Mouse (Mus musculus) adrenal gland, postnatal 25 days (tissue): ENCODE data around the gene Orc5. TPM values are rescaled to one million over a fixed set of nuclear protein-coding genes. Genes with fewer than 3 reads are reported as not detected.
A peak's percentile ranks its signal among the peaks of the same experiment; 100 is the strongest.

Experiments used
- DNase-seq: peaks from one replicate; pipeline ENCODE4 v3.0.0; 2021; ENCODE audit warnings: mixed read lengths
- long read RNA-seq: library from polyadenylated mRNA; stranded (forward); transcript quantifications from one replicate; pipeline ENCODE4 v2.0.0, GENCODE M21; 2021
- total RNA-seq: library from RNA; stranded (reverse); gene quantifications from 2 replicates; pipeline ENCODE4 v1.2.3, GENCODE M21; 2021

Orc5 gene
- 19.2 and 19.9 TPM in 2 replicates for total RNA-seq
- long read RNA-seq, transcript Orc5-201 (14 exons, 2,103 nt), result major isoform, 6 of 12 reads
- long read RNA-seq, partial matches to known transcripts, result 2 of 12 reads
- long read RNA-seq, other reads (novel, unspliced or antisense), result 4 of 12 reads

DNA sequence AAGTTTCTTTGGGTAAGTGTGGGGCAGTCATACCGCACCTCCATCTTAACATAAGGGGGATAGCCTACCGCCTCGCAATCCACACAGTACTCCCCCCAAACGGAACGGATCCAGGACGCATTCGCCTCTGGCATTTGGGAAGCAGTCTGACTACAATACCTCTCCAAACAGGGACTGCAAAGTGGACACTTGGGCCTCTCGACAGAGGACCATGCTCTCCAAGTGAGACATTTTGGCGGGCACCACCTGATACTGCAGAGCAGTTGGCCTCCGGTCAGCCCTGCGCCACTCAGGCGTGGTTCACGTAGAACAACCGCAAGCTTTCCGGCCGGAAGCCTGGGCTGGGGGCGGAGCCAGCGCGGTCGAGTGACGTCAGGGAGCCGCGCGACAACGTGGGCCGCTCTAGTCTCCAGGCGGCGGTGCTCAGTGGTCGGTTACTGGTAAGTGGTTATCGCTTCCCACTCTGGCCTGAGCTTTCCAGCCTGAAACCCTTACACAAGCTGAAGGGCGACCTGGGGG is at the start of gene Orc5:
TSS of gene Orc5 (minus strand) at position 397 of the 519 bp plus-strand sequence.
- peak; percentile 94 for DNase-seq

- DNase-seq, result no peak
Measured at GRCm38 (mm10) chr5:22596981-22597380, 46.8 kb upstream of the Orc5 start.

GRCm38 (mm10) chr5:22589370-22589966 is 39.2 kb upstream of the Orc5 start:
- no peak for DNase-seq

DNA sequence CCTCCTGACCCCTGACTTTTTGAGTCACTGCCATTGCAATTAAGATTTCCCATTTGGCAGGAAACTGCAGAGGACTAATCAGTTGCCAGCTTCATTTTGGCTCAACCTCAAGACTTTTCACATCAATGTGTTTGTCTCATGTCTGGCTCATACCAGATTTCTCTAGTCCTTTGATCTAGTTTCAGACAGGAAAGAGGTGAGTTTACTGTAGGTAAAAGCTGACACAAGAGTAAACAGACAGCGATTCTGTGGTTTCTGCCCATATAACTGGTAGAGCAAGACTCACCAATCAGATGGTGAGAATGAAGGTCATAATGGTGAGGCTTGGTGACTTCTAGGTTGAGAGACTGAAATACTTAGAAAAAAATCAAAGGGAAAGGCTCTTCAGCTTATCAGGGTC is 37.3 kb upstream of the Orc5 start:
- no peak for DNase-seq

- no peak for DNase-seq
Measured at GRCm38 (mm10) chr5:22584556-22584955, 34.3 kb upstream of the Orc5 start.

DNA sequence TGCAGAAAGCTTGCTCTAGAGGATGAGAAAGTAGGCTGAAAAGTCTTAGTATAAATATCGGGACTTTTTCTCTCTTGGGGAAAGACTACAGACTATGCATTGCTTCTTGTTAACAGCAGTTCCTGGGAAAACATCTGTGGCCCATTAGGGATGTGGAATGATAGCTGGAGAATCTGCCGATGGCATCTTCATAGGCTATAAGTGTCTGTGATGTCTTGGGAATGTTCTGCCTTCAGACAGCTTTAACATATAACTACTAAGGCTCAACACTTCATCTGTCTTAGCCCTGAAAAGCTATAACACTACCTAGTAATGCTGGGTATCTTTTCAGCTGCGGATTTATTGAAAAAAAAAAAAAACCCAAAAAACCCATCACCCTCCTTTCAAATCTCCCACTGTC is 27.8 kb upstream of the Orc5 start:
- no peak for DNase-seq

DNA sequence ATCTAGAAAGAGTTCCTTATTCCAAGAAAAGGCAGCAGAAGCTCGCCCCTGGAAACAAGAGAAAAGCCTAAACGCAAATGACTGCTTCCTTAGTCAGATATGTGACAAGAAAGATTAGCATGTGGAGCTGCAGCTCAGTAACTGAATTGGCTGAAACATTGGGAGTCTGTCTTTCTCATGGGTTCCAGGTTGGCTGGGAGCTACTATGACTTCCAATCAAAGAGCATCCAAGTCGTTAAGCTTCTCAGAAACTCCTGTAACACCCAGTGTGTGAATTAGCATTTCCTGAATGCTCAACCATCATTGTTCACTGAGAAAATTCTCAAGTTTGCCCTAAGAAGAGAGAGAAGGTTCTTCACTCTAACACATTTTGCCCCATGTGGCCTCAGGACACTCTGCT is 24.5 kb upstream of the Orc5 start:
- no peak for DNase-seq

DNA sequence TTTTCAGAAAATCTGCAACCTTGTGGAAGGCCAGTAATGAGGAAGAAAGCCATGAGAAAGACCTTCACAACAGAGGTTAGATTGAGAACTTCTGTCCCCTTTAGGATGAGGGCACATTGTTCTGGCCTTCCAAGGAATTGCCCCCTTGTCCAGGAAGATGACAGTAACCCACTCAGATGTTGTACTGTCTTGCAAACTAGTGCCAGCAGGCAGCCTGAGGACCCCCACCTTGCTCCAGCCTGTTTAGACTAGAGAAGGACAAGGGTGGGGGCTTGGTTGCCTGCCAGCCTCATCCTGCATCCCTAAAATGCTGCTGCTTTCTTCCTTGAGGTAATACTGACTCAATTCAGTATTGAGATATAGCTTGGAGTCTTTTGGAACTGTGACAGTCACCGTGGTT is 23.9 kb upstream of the Orc5 start:
- DNase-seq, result no peak

DNA sequence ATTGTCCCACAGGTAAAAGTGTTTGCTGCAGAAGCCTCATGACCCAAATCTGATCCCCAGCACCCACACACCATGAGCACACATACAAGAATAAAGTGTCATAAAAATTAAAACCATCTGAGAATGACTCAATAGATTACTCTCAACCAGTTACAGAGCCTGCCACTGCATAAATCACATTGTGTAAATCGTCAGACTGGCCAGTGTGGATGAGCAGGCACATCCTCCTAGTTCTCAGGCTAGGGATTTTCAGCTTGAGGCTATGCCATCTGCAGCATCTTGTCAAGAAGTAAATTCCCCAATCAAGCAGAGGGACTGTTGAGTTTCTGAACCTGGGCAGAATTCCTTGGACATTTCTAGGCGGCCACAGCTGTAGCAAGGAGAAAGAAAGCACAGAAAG is 23.5 kb upstream of the Orc5 start:
- no peak for DNase-seq

GRCm38 (mm10) chr5:22572881-22573280 is 22.7 kb upstream of the Orc5 start:
- DNase-seq, result no peak

DNA sequence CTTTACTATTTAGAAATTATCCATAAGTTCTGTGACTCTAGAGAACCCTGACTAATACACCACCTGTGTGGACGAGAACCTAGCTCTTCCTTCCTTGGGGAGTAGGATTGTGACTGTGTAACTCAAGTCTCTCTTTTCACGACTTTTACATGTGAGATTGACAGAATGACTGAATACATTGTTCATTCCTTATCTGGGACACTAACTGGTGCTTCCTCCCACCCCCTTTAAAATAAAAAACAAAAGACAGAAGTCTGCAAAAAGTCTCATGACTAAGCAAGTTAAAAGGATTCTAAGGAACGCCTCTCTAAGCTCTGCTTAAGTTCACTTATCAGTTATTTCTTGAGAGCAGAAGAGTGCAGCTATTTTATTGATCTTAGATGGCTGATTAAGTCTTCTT is 22.2 kb upstream of the Orc5 start:
- no peak for DNase-seq

DNA sequence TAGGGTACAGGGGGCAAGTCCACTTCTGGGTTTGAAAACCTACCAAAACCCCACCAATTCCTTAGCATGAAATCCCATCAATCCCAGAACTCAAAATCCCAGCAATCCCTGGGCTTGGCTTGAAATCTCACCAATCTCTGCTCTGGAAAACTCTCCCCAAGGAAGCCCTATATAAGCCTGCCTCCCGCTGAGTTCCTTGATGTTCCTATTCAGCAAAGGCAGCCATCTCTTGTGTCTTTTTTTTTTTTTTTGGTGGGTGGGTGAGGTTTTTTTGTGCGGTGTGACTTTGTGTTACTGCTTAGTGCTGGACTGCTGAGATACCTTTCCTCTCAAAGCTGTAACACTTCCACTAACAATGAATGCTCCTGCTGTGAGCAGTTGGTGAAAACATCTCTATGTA is 15.5 kb upstream of the Orc5 start:
- no peak for DNase-seq

GRCm38 (mm10) chr5:22559801-22560200 is 9.6 kb upstream of the Orc5 start:
- DNase-seq, result no peak

DNA sequence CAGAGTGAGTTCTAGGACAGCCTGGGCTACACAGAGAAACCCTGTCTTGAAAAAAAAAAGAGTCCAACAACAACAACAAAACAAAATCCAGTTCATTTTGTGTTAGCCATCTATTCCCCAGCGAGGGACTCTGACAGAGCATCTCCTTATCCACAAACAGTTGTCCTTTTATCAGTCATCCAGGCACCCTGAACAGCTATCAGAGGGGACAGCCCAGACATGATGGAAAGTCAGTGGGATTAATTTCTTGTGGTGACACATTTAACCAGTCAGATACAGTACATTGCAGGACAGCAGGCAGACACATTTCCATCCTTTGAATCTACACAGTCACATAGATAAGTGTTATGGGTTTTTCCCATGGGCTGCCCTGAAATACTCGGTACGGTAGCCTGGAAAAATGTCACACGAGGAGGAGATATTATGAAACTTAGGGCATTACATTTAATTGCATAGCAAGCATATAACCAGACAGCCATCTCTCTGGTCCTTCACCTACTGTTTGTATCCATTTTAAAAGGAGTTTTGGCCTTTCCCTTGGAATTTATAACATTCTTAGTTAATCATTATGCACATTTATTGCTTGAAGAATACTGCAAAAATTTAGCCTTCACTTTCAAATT is 7.4 kb upstream of the Orc5 start:
- no peak for DNase-seq

DNA sequence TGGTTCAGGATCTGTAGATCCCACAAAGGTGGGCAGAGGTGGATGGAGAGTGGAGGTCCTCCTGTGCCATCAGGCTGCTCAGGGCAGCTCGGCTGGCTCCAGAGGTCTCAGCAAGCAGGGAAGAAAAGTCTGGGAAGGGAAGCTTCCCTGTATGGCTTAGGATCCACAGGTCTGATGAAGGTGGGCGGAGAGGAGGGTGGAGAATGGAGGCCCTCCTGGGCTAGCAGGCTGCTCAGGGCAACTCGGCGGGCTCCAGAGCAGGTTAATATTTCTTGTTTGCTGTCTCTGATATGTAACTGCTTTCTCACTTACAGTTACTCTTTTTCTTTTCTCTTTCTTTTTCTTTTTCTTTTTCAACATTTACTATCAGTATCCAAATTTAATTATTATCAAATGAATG is 6.5 kb upstream of the Orc5 start:
- no peak for DNase-seq

DNA sequence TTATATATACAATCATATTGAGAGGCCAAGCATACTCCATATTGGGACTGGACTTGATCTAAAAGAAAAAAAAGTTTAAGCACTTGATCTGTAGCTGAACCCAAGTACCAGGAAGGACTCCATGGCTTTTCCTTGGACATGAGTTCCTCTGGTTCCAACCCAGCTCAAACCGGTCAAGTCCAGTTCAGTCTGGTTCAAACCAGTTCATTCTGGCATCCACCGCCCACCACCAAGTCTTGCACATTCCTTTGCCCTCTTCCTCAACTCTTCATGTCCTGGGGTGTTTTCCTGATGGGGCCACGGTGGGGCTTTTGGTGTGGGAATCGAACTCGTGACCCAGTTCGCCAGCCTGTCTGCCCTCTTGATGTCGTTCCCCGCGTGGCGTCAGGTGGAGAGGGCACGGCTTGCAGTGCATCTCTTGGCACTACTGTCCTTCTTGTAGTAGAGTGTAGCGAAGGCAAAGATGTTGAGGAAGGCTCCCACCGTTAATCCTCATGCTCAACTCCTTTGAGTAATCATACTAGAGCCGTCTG is 2.1 kb upstream of the Orc5 start:
- DNase-seq, result no peak

GRCm38 (mm10) chr5:22549366-22550032 is 730 bp downstream of the Orc5 start:
- no peak for DNase-seq

DNA sequence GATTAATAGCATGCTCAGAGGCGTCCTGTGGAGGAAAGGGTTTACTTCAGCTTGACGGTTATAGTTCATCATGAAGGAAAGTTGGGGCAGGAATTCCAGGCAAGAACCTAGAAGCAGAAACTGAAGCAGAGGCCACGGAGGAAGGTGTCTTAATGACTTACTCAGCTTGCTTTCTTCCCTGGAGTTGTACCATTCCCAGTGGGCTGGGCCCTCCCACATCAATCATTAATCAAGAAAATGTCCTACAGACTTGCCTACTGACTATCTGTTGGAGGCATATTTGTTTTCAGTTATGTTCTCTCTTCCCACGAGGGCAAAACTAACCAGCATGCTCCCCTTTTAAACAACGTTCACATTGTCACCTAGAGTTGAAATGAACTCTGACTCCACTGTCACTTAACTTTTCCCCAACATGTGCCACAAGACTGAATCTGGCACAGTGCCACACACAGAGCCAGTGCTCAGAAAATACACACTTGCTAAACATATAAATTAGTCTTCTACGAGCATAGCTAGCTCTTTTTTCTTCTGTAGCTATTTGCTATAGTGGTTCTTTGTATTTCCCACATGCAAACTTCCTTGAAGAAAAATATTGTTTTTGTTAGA is 1.6 kb downstream of the Orc5 start:
- no peak for DNase-seq

GRCm38 (mm10) chr5:22546536-22546935 is 3.7 kb downstream of the Orc5 start:
- DNase-seq, result no peak

DNA sequence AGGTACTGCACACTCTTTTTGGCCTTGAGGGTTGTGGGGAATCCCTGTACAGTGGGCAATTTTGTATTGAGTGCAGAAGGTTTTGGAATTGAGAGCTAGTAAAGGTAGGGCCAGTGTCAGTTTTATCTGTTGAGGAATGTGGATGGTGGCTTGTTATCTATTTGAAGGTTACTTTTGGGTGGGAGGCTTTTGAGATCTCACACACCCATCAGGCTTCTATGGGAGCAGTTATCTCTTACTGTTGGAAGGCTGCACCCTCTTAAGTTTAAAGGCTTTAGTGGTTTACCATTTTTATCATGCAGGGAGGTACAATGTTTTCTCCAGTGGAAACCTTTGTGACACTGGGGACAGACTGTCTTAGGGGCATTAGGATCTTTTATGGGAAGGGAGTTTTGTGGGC is 4.9 kb downstream of the Orc5 start:
- DNase-seq, result no peak

- no peak for DNase-seq
Measured at GRCm38 (mm10) chr5:22542676-22543075, 7.6 kb downstream of the Orc5 start.

DNA sequence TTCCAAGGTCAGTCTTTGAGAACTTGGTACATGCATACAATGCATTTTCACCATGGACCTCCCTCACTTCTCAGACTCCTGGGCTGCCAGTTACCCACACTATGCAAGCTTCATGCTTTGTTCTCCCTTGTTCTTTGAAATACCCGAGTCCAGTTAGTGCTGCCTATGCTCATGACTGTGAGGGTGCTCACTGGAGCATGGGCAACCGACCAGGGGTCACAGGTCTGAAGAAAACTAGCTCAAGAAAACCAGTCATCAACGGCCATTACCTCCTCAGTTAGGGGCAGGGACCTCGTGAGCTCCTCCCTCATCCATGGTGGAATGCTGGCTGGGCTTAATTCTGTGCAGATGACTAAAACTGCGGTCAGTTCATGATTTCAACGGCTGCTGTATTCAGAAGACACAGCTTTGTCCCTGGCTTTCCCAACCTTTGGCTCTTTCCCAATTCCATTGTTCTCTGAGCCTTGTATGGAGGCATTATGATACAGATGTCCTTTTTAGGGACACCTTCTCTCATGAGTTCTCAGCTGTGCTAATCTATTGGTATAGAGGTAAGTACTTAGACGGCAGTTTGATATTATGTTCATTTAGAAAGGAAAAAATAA is 11.1 kb downstream of the Orc5 start:
- no peak for DNase-seq
